Mouse (Mus musculus) heart, postnatal 0 days (tissue): ENCODE data around the gene Ccdc22.

ENCODE experiments used
- CTCF ChIP-seq: IDR thresholded peaks from 2 replicates; pipeline ENCODE4 v1.5.1; 2016; ENCODE audit warnings: antibody characterized with exemption, control low read depth, low read depth
- EP300 ChIP-seq: IDR thresholded peaks from 2 replicates; pipeline ENCODE4 v1.6.1; 2016; ENCODE audit warnings: antibody characterized with exemption, low read depth

DNA sequence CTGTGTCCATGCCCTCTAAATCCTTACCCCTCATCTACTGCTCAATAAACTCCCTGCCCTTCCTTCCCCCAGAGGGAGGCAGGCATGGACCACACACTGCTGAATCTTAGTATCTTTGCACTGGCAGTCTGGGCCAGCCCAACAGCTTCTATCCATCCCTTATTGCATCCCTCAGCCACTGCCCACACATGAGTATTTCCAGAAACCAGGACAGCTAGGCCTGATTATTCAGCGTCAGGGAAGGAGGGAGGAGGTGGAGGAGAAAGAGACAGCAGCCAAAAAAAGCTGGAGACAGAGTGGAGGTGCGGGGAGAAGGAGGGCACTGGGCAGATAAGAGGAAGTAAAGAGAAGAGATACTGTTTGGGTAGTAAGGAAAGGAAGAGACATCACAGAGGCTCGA is 29.8 kb upstream of the Ccdc22 start:
- TF ChIP-seq CTCF = no peak
- TF ChIP-seq EP300 = no peak
